Mouse (Mus musculus) liver, adult (tissue): ENCODE measurements around the gene E030018B13Rik.

Source experiments
- GATA4 ChIP-seq: IDR thresholded peaks from 2 replicates; pipeline ENCODE4 v1.6.1; 2014; ENCODE audit warnings: mild to moderate bottlenecking, low read length; ENCODE audit not compliant: insufficient replicate concordance

Gene E030018B13Rik

GRCm38 (mm10) chr7:63921909-63922562 is 5.4 kb downstream of the E030018B13Rik start:
- no peak for TF ChIP-seq GATA4

DNA sequence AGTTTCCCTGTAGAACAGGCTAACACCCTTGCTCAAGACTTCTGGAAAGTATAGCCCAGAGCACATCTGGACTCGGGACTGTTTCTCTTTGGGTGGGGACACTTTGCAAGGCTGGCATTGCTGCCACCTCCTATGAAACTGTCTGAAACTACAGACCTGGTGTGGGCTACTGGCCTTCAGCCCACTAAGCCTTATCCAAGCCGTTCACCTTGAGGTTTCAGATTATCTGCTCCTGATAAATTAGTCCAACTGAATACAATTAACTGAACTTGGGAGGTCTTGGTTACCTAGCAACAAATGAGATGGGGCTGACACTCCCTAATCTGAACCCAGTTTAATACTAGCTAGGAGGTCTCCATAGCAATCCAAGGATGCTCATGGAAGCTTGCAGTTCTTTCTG is 5.9 kb downstream of the E030018B13Rik start:
- TF ChIP-seq GATA4, result no peak

DNA sequence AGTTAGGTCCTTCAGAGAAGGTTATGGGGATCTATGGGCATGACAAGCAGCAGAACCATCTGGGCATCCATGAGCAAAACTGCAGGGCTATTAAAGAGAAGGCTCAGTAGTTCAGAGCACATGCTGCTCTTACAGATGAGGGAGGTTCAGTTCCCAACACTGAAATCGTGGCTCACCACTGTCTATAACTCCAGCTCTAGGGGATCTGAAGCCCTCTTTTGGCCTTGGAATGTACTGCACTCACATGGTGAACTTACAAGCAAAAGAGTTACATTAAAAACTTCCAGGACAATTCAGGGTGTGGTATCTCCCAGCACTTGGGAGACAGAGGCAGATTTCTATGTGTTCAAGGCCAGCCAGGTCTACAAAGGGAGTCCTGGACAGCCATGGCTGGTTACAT is 6.3 kb downstream of the E030018B13Rik start:
- no peak for TF ChIP-seq GATA4

DNA sequence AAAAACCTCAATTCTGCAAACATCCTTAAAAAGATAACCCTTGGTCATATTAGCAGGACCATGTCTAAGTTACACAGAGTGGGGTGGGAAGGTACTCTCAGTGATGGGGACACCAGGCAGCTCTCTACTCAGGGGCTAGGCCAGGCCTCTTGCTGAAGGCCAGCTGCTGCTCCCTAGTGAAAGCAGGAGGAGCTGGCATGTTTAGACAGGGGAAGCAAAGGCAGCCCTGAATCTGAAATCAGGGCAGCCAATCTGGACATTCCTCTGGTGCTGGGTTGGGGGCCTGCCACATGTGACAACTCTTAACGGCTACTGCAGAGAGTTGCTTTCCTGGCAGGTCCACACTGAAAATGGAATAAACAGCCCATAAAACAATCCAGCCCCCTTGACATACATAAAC is 7.5 kb downstream of the E030018B13Rik start:
- TF ChIP-seq GATA4, result no peak

- TF ChIP-seq GATA4, result no peak
Observed at GRCm38 (mm10) chr7:63924747-63925412, 8.2 kb downstream of the E030018B13Rik start.

- no peak for TF ChIP-seq GATA4
Observed at GRCm38 (mm10) chr7:63925413-63926360, 9.0 kb downstream of the E030018B13Rik start.

DNA sequence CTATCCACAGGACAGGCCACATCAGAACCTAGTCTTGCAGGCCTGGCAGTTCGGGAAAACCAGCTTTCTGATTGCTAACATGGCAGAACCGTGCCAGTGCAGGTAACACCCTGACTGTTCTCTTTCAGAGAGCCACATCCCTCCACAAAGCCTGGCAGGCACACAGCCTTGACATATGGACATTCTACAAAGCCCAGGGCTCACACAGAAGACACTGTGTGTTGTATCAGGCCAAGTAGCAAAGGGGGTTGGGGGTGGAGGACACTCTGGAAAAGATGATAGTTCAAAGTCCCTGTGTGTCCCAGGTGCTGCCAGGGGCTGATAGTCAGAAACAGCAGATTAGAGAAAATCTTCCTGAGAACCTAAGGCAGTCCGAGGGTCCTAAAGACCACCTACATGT is 9.8 kb downstream of the E030018B13Rik start:
- TF ChIP-seq GATA4, result no peak

DNA sequence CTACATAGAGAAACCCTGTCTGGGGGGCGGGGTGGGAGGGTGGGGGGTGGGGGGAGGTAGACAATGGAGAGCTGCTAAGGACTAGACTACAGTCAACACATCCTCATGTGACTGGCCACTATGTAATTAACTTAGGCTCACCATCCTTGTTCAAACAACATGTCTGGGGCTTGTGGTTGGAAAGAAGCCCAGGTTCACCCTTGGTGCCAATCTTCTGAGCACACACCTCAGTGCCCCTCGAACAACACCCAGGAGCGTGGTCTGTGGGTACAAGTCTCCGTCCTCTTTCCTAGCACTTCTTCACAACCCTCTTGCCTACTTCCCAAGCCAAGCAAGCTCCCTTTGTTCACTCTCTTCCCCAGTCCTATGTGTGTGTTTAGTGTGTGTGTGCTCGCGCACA is 10.5 kb downstream of the E030018B13Rik start:
- no peak for TF ChIP-seq GATA4

DNA sequence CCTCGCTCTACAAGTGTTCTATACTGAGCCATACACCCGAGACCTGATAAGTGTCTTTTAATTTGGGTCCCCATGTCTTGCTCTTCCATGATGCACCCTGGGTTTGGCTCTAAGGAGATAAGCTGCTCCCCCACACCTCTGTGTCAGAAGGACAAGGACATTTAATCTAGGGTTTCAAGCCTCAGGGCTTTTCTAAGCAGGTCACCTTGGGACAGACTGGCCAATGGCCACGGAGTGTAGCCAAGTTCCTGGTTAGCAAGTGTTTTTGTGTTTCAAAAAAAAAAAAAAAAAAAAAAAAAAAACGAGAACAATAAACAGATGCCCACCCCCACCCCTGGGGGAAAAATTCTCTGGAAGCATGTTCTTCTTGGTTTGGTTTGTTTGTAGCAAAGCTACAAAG is 12.4 kb downstream of the E030018B13Rik start:
- no peak for TF ChIP-seq GATA4

DNA sequence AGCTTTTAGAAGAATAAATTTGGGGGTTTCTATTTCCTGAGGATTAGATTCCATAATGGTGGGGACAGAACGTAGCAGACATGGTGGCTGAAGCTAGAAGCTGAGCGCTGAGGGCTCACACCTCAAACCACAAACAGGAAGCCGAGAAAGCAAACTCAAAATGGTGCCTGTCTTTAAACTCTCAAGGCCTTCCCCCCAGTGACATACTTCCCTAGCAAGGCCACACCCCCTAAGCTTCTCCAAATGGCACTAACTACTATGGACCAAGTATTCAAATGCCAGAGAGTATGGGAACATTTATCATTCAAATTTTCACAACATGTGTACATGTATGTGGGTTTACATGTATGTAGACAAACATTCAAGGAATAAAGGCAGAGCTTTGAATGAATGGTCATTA is 13.5 kb downstream of the E030018B13Rik start:
- TF ChIP-seq GATA4, result no peak

DNA sequence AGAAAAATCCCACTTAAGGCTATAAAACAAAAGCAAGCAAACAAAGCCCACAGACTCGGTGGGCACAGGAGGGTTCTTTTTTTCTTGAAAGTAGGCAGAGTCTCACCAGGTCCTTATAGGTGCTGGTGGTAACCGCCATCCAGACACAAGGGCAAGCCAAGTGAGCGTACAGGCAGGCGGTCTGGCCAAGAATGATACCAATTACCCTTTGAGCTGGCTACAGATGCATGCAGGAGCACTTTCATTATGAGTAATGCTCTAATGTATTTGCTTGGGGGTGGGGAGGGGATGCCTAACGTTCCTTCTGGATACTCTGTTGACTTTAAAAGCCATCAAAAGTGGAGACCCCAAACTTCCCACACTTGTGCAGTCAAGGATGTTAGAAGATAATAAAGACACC is 14.1 kb downstream of the E030018B13Rik start:
- no peak for TF ChIP-seq GATA4

DNA sequence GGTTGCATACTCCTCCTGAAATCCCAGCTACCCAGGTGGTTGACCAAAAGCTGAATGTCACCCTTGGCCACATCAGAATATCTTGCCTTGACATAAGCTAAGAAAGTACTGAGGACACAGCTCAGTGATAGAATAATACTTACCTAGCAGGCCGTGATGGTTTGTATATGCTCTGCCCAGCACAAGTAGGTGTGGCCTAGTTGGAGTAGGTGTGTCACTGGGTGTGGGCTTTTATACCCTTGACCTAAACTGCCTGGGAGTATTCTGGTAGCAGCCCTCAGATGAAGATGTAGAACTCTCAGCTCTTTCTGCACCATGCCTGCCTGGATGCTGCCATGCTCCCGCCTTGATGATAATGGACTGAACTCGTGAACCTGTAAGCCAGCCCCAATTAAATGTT is 15.8 kb downstream of the E030018B13Rik start:
- no peak for TF ChIP-seq GATA4

GRCm38 (mm10) chr7:63933905-63934304 is 17.2 kb downstream of the E030018B13Rik start:
- no peak for TF ChIP-seq GATA4

DNA sequence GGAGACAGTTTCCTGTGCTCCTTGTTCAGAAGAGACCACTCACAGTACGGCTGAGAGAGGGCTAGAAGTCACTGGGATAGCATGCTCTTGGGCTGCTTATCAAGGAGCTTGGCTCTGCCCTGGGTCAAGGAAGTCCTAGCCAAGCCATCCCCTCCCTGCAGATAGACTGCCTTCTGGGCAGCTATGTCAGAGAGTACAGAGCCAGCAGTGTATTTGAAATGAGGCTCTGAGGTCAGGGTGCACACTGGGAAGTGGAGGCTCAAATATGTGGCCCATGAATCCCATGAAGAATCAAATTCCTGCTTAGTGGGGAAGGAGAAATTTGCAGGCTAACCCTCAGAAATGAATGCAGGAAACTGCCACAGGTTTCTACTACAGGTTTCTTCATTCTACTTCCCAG is 17.9 kb downstream of the E030018B13Rik start:
- no peak; the same call in 1 of the 2 replicates for TF ChIP-seq GATA4

GRCm38 (mm10) chr7:63935809-63936187 is 19.1 kb downstream of the E030018B13Rik start:
- no peak for TF ChIP-seq GATA4
